Comparison of ENCODE assay signal across 27 mouse cellular contexts in the genomic region with DNA sequence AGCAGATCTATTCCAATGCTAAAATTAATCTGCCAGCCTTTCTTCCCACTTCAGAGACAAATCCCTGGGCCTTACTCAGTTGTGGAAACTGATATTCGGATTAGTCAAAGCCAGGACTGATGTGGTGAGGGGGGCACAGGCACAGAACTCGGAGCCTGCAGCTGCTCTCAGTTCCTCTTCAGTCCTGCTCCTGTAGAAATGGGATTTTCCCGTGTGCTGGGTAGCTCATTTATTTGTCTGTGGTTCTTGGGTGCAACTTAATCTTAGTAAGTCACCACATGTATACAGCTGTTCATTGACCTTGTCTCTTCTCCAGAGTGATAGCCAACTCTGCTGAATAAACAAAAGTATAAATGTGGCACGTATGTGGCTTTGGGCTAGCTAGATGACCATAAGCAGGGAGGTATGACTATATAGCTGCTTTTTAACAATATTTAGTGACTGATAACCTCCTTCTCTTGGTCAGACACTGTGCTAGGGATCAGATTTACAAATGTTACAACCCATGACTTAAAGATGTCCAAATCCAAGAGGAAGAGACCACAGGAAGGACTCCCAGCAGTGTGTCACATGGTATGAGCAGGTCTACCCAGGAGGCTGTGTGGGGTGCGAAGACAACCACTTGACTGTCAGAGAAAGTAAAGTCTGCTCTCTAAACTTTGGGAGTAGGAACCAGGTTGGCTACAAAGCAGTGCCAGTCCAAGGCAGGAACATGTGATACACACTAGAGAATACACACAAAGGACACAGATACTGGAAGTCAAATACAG.
DNase-seq lines count a peak whose midpoint lies in the region; ATAC-seq and TF ChIP-seq lines count a peak whose summit lies in the region.
"Had no signal": no experiment of that assay in that cellular context is flagged by ENCODE, and none has a peak within 500 bp of the region (broad histone marks: within the 10 kb centered on the region; RNA-seq: fewer than 3 reads in every experiment).

No protein-coding gene starts in this region.

- no peak overlapping the region for H3K9ac ChIP-seq in midbrain, embryonic 16.5 days (ENCODE audit: low read depth, low read length)
- H3K9ac ChIP-seq in CH12.LX (ENCODE audit: insufficient read depth, low read depth) = no peak overlapping the region
- H3K9ac ChIP-seq: heart, embryonic 12.5 days; hindbrain, embryonic 13.5 days; limb, embryonic 12.5 days; lung, embryonic 15.5 days; neural tube, embryonic 13.5 days; stomach, embryonic 15.5 days had no signal

- peaks cover 36% of the 10 kb centered on the region for H3K4me1 ChIP-seq in midbrain, embryonic 10.5 days
- H3K4me1 ChIP-seq in midbrain, embryonic 16.5 days (ENCODE audit: control insufficient read depth, insufficient read depth, low read length) = peaks cover 17% of the 10 kb centered on the region
- H3K4me1 ChIP-seq in CH12.LX (ENCODE audit: control insufficient read depth in 1 of 2, insufficient read depth in 2 of 2) = peaks cover 21 to 74% of the 10 kb centered on the region in 2 experiments
- H3K4me1 ChIP-seq: lung, embryonic 15.5 days; stomach, embryonic 15.5 days had no signal

- H3K27ac ChIP-seq in midbrain, embryonic 10.5 days (replicated peaks) = peak overlapping the region; percentile 13; the same call in 1 of the 2 replicates
- no peak overlapping the region for H3K27ac ChIP-seq in midbrain, embryonic 16.5 days (ENCODE audit: low read length)
- H3K27ac ChIP-seq in CH12.LX (ENCODE audit: insufficient read depth, low read depth) = peak overlapping the region; percentile 78
- H3K27ac ChIP-seq: hindbrain, embryonic 13.5 days; kidney, postnatal 0 days; limb, embryonic 12.5 days; lung, embryonic 15.5 days; neural tube, embryonic 13.5 days; stomach, embryonic 15.5 days had no signal

- TF ChIP-seq POLR2A in CH12.LX (IDR thresholded peaks at IDR 0.05; ENCODE audit: low read depth, low read length) = no peak

- no peak for DNase-seq in midbrain, embryonic 10.5 days (ENCODE audit: low spot score)
- DNase-seq in CH12.LX (ENCODE audit: extremely low read depth) (peak; percentile 92), adipocyte (ENCODE audit: low spot score) (no peak)
- no peak for DNase-seq in frontal cortex, postnatal 36 days (ENCODE audit: low spot score in 2 of 2)
- DNase-seq: adrenal gland, adult 2 months; adrenal gland, postnatal 36 days; cerebellum, adult 18-20 months; cerebellum, postnatal 10 days; gastrocnemius, postnatal 10 days; heart, adult 18-20 months; heart, postnatal 4 days; kidney, adult 8-10 months; layer of hippocampus, postnatal 36 days; right cerebral cortex, postnatal 4 days had no signal

- WGBS in midbrain, embryonic 10.5 days = 70% methylated on average over 5 of the region's 5 CpGs
- WGBS in midbrain, embryonic 16.5 days = 58% methylated on average over 5 of the region's 5 CpGs

- H3K36me3 ChIP-seq in midbrain, embryonic 10.5 days = no peaks in the 10 kb centered on the region
- H3K36me3 ChIP-seq in midbrain, embryonic 16.5 days (ENCODE audit: control insufficient read depth, insufficient read depth, low read length) = no peaks in the 10 kb centered on the region
- H3K36me3 ChIP-seq in CH12.LX (replicated peaks in 1 of 2; ENCODE audit: control insufficient read depth in 1 of 2, insufficient read depth in 1 of 2, low read length in 1 of 2) = peaks cover 2 to 4% of the 10 kb centered on the region in 2 experiments
- H3K36me3 ChIP-seq: heart, embryonic 12.5 days; hindbrain, embryonic 13.5 days; limb, embryonic 12.5 days; lung, embryonic 15.5 days; neural tube, embryonic 13.5 days; stomach, embryonic 15.5 days had no signal

- H3K27me3 ChIP-seq in midbrain, embryonic 10.5 days (ENCODE audit: low read depth, poor library complexity, severe bottlenecking) = peaks cover 2% of the 10 kb centered on the region; the same call in 1 of the 2 replicates
- no peaks in the 10 kb centered on the region for H3K27me3 ChIP-seq in midbrain, embryonic 16.5 days (ENCODE audit: control insufficient read depth, insufficient read depth, low read depth, low read length)
- no peaks in the 10 kb centered on the region for H3K27me3 ChIP-seq in CH12.LX (replicated peaks)
- H3K27me3 ChIP-seq: heart, embryonic 12.5 days; hindbrain, embryonic 13.5 days; limb, embryonic 12.5 days; lung, embryonic 15.5 days; megakaryocyte, embryonic 14.5 days; neural tube, embryonic 13.5 days; stomach, embryonic 15.5 days had no signal

- H3K9me3 ChIP-seq in midbrain, embryonic 10.5 days (replicated peaks) = no peaks in the 10 kb centered on the region
- no peaks in the 10 kb centered on the region for H3K9me3 ChIP-seq in midbrain, embryonic 16.5 days (replicated peaks; ENCODE audit: control insufficient read depth, low read length, poor library complexity, severe bottlenecking)
- H3K9me3 ChIP-seq in CH12.LX (replicated peaks; ENCODE audit: low read length) = no peaks in the 10 kb centered on the region
- H3K9me3 ChIP-seq: heart, embryonic 12.5 days; hindbrain, embryonic 13.5 days; limb, embryonic 12.5 days; lung, embryonic 15.5 days; megakaryocyte, embryonic 14.5 days; neural tube, embryonic 13.5 days; stomach, embryonic 15.5 days had no signal

- ATAC-seq in midbrain, embryonic 16.5 days = no peak
- ATAC-seq in granulocyte monocyte progenitor cell, adult 5-6 weeks (replicated peaks; ENCODE audit: poor library complexity, severe bottlenecking) = peak; percentile 58
- ATAC-seq: forebrain, embryonic 14.5 days; intestine, embryonic 16.5 days had no signal

- in situ Hi-C loops in CH12.LX (cut with MboI; ENCODE audit: low pct_ligation_motif_present, low pct_unique_long_range_greater_than_20kb, low sequenced_read_pairs) = no loop called here

- no peaks in the 10 kb centered on the region for H3K79me2 ChIP-seq in CH12.LX (replicated peaks; ENCODE audit: control insufficient read depth, extremely low read depth, insufficient read depth, poor library complexity, severe bottlenecking)

- dilution Hi-C loops in CH12.LX (cut with MboI; ENCODE audit: extremely low pct_ligation_motif_present, extremely low pct_unique_long_range_greater_than_20kb, low sequenced_read_pairs) = no loop called here

- H3K4me2 ChIP-seq in midbrain, embryonic 16.5 days (ENCODE audit: low read length) = no peak overlapping the region
- peak overlapping the region; percentile 84 for H3K4me2 ChIP-seq in CH12.LX (ENCODE audit: insufficient read depth, low read depth, poor library complexity, severe bottlenecking)
- H3K4me2 ChIP-seq: heart, embryonic 12.5 days; hindbrain, embryonic 13.5 days; limb, embryonic 12.5 days; liver, embryonic 11.5 days; lung, embryonic 15.5 days; neural tube, embryonic 13.5 days; stomach, embryonic 15.5 days had no signal

- H3K4me3 ChIP-seq in midbrain, embryonic 10.5 days = no peak overlapping the region
- no peak overlapping the region for H3K4me3 ChIP-seq in midbrain, embryonic 16.5 days (ENCODE audit: low read depth, low read length)
- peak overlapping the region in 1 of 3 experiments; percentile 18 for H3K4me3 ChIP-seq in CH12.LX (replicated peaks in 1 of 3; ENCODE audit: low read depth in 2 of 3, low read length in 2 of 3, poor library complexity in 1 of 3)
- H3K4me3 ChIP-seq: heart, embryonic 12.5 days; hindbrain, embryonic 13.5 days; limb, embryonic 12.5 days; lung, embryonic 15.5 days; megakaryocyte, embryonic 14.5 days; neural tube, embryonic 13.5 days; stomach, embryonic 15.5 days had no signal

- no peak for TF ChIP-seq CTCF in CH12.LX (conservative IDR thresholded peaks at IDR 0.05 in 1 of 2, IDR thresholded peaks at IDR 0.05 in 1 of 2; ENCODE audit: low read depth in 2 of 2, low read length in 2 of 2)

- peak; percentile 2 for TF ChIP-seq RAD21 in CH12.LX (IDR thresholded peaks at IDR 0.05; ENCODE audit: low read depth, low read length)

- TF ChIP-seq EP300 in CH12.LX (IDR thresholded peaks at IDR 0.05; ENCODE audit: low read length) = peak; percentile 99

TF ChIP-seq in CH12.LX, 34 proteins besides CTCF, POLR2A, EP300 and RAD21 (continues in another document):
- TF ChIP-seq MEF2A (IDR thresholded peaks at IDR 0.05; ENCODE audit: borderline replicate concordance, low read depth, low read length) = peak; percentile 92
- TF ChIP-seq MYC (IDR thresholded peaks at IDR 0.05; ENCODE audit: low read depth, low read length) = 0 out of 2 replicates have a peak, but pooled peaks have one; percentile 71
- TF ChIP-seq TBP (conservative IDR thresholded peaks at IDR 0.05; ENCODE audit: low read depth, low read length) = peak; percentile 58; the same call in 1 of the 2 replicates
- peak; percentile 97 for TF ChIP-seq RCOR1 (conservative IDR thresholded peaks at IDR 0.05; ENCODE audit: low read depth, low read length)
- peak; percentile 86 for TF ChIP-seq CHD2 (IDR thresholded peaks at IDR 0.05; ENCODE audit: low read length)
- TF ChIP-seq ZC3H11A (IDR thresholded peaks at IDR 0.05; ENCODE audit: low read depth, low read length) = no peak
- peak; percentile 90 for TF ChIP-seq ETS1 (conservative IDR thresholded peaks at IDR 0.05; ENCODE audit: low read depth, low read length)
- peak; percentile 100 for TF ChIP-seq IRF4 (IDR thresholded peaks at IDR 0.05; ENCODE audit: low read depth, low read length)
- TF ChIP-seq USF1 (IDR thresholded peaks at IDR 0.05; ENCODE audit: low read depth, low read length) = no peak
- no peak for TF ChIP-seq E2F4 (IDR thresholded peaks at IDR 0.05; ENCODE audit: insufficient replicate concordance, low read depth, low read length)
- 0 out of 2 replicates have a peak, but pooled peaks have one; percentile 19 for TF ChIP-seq NELFE (IDR thresholded peaks at IDR 0.05; ENCODE audit: low read depth, low read length)
- 0 out of 2 replicates have a peak, but pooled peaks have one; percentile 7 for TF ChIP-seq SMC3 (IDR thresholded peaks at IDR 0.05; ENCODE audit: low read depth, low read length)
- TF ChIP-seq KAT2A (IDR thresholded peaks at IDR 0.05; ENCODE audit: insufficient replicate concordance, low read length) = 0 out of 2 replicates have a peak, but pooled peaks have one; percentile 46
- peak; percentile 25; the same call in 1 of the 2 replicates for TF ChIP-seq ELF1 (IDR thresholded peaks at IDR 0.05; ENCODE audit: low read depth, low read length)
- TF ChIP-seq HCFC1 (IDR thresholded peaks at IDR 0.05; ENCODE audit: low read depth, low read length) = peak; percentile 35; the same call in 1 of the 2 replicates
- no peak for TF ChIP-seq USF2 (conservative IDR thresholded peaks at IDR 0.05; ENCODE audit: low read depth, low read length)
- TF ChIP-seq PAX5 (IDR thresholded peaks at IDR 0.05; ENCODE audit: low read length) = no peak
- TF ChIP-seq ZNF384 (IDR thresholded peaks at IDR 0.05; ENCODE audit: low read depth, low read length) = peak; percentile 24; the same call in 1 of the 2 replicates
- peak; percentile 68 for TF ChIP-seq JUND (conservative IDR thresholded peaks at IDR 0.05; ENCODE audit: low read depth, low read length)
- TF ChIP-seq SIN3A (IDR thresholded peaks at IDR 0.05; ENCODE audit: low read length) = peak; percentile 71; the same call in 1 of the 2 replicates
- TF ChIP-seq NRF1 (IDR thresholded peaks at IDR 0.05; ENCODE audit: low read depth, low read length) = no peak
- TF ChIP-seq JUN (IDR thresholded peaks at IDR 0.05; ENCODE audit: insufficient read depth, low read depth, low read length) = peak; percentile 67
